Mouse (Mus musculus) mature B cell (primary cell): ENCODE results near the gene Fbxo7.

Experiments used
- in situ Hi-C: fragments of 300-500 bp; cut with MboI; formaldehyde crosslinking; loops from 2 replicates; pipeline ENCODE4 v1.14.3; 2019

Gene Fbxo7

GRCm38 (mm10) chr10:86091919-86092318, 70.1 kb downstream of the Fbxo7 start:
- in situ Hi-C loops = no loop called here

GRCm38 (mm10) chr10:86093109-86094035, 71.6 kb downstream of the Fbxo7 start:
- in situ Hi-C loops = no loop called here

- in situ Hi-C loops = no loop called here
These were observed 76.6 kb downstream of the Fbxo7 start for GRCm38 (mm10) chr10:86098363-86098762.

DNA sequence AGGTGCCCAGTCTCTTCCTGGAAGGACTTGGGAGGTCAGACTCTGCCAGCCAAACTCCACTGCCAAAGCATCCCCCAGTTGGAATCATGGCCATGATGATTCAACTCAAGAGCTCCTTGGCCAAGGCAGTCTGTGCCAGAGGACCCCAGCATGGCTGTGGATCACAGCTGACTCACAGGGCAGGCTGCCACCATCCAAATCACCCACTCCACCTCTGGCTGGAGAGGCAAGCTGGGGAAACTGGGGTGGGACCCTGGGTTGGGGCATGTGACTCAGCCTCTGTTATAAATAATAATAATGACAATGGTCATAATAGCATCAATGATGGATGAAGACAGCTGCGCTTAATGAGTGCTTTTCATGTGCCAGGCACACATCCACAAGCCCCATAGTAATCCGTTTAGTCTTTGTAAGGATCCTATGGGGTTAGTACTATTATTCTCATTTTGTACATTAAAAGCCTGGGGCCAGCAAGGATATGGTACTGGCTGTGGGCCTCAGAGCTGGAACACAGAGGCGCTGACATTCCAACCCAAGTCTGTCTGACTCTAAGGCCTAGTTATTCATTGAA, 78.6 kb downstream of the Fbxo7 start:
- in situ Hi-C loops = no loop called here
